Mouse (Mus musculus): ENCODE data around the gene Gpr31b. TPM values are rescaled to one million over a fixed set of nuclear protein-coding genes. Genes with fewer than 3 reads are reported as not detected.

The Gpr31b gene
- not detected for polyA plus RNA-seq (2014; fragmentation: Illumina TruSeq; extraction: RNeasy Lipid Tissue Mini Kit (QIAGEN cat#74804); ENCODE audit: low replicate concordance)

GRCm38 (mm10) chr17:13052124-13052813 is at the start of gene Gpr31b:
Gpr31b (minus strand) TSS chr17:13052296.

GRCm38 (mm10) chr17:13060804-13061203 is 8.7 kb upstream of the Gpr31b start, which contains the start of gene Tcp10b:
Tcp10b (plus strand) TSS chr17:13061104.

DNA sequence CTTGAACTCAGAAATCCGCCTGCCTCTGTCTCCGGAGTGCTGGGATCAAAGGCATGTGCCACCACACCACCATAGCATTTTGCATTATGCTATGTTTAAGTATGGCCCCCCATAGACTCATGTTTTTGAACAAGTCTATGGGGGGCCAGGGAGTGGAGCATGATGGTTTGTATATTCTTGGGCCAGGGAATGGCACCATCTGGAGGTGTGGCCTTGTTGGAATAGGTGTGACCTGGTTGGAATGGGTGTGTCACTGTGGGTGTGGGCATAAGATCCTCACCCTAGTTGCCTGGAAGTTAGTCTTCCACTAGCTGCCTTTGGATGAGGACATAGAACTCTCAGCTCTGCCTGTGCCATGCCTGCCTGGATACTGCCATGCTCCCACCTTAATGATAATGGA is 45.5 kb downstream of the Gpr31b start, which contains the start of gene Sod2:
Gene Sod2, plus strand, starts transcription at position 301 of the 400 bp plus-strand sequence.

Other genes with a start within 250 kb of the Gpr31b start
- not detected for gene Mas1, start 184.2 kb downstream of the Gpr31b start, polyA plus RNA-seq (2014; fragmentation: Illumina TruSeq; extraction: RNeasy Lipid Tissue Mini Kit (QIAGEN cat#74804); ENCODE audit: low replicate concordance)
- not detected for gene Mrgprh, start 176.3 kb downstream of the Gpr31b start, polyA plus RNA-seq (2014; fragmentation: Illumina TruSeq; extraction: RNeasy Lipid Tissue Mini Kit (QIAGEN cat#74804); ENCODE audit: low replicate concordance)
- gene Pnldc1, start 142.1 kb downstream of the Gpr31b start, polyA plus RNA-seq (2014; fragmentation: Illumina TruSeq; extraction: RNeasy Lipid Tissue Mini Kit (QIAGEN cat#74804); ENCODE audit: low replicate concordance), result 0.67 TPM
- gene Tcp1, start 136.6 kb downstream of the Gpr31b start, polyA plus RNA-seq (2014; fragmentation: Illumina TruSeq; extraction: RNeasy Lipid Tissue Mini Kit (QIAGEN cat#74804); ENCODE audit: low replicate concordance), result 339 TPM
- gene Mrpl18, start 136.0 kb downstream of the Gpr31b start, polyA plus RNA-seq (2014; fragmentation: Illumina TruSeq; extraction: RNeasy Lipid Tissue Mini Kit (QIAGEN cat#74804); ENCODE audit: low replicate concordance), result 151 TPM
- 0.93 TPM for gene Acat3, start 111.7 kb downstream of the Gpr31b start, polyA plus RNA-seq (2014; fragmentation: Illumina TruSeq; extraction: RNeasy Lipid Tissue Mini Kit (QIAGEN cat#74804); ENCODE audit: low replicate concordance)
- 25.3 TPM for gene Acat2, start 91.5 kb downstream of the Gpr31b start, polyA plus RNA-seq (2014; fragmentation: Illumina TruSeq; extraction: RNeasy Lipid Tissue Mini Kit (QIAGEN cat#74804); ENCODE audit: low replicate concordance)
- 207 TPM for gene Wtap, start 58.1 kb downstream of the Gpr31b start, polyA plus RNA-seq (2014; fragmentation: Illumina TruSeq; extraction: RNeasy Lipid Tissue Mini Kit (QIAGEN cat#74804); ENCODE audit: low replicate concordance)
- gene Sod2, start 45.5 kb downstream of the Gpr31b start, polyA plus RNA-seq (2014; fragmentation: Illumina TruSeq; extraction: RNeasy Lipid Tissue Mini Kit (QIAGEN cat#74804); ENCODE audit: low replicate concordance), result 76.6 TPM
- 0.30 TPM for gene Tcp10b, start 8.8 kb upstream of the Gpr31b start, polyA plus RNA-seq (2014; fragmentation: Illumina TruSeq; extraction: RNeasy Lipid Tissue Mini Kit (QIAGEN cat#74804); ENCODE audit: low replicate concordance)
- gene Unc93a, start 79.5 kb upstream of the Gpr31b start, polyA plus RNA-seq (2014; fragmentation: Illumina TruSeq; extraction: RNeasy Lipid Tissue Mini Kit (QIAGEN cat#74804); ENCODE audit: low replicate concordance), result 9.6 TPM
- gene Smok2a, start 168.9 kb upstream of the Gpr31b start, polyA plus RNA-seq (2014; fragmentation: Illumina TruSeq; extraction: RNeasy Lipid Tissue Mini Kit (QIAGEN cat#74804); ENCODE audit: low replicate concordance), result not detected
- gene Smok2b, start 178.0 kb upstream of the Gpr31b start, polyA plus RNA-seq (2014; fragmentation: Illumina TruSeq; extraction: RNeasy Lipid Tissue Mini Kit (QIAGEN cat#74804); ENCODE audit: low replicate concordance), result not detected